Mouse (Mus musculus) megakaryocyte, embryonic 14.5 days (primary cell): ENCODE results near the gene Scn1b. TPM values are rescaled to one million over a fixed set of nuclear protein-coding genes. Genes with fewer than 3 reads are reported as not detected.
A peak's percentile ranks its signal among the peaks of the same experiment; 100 is the strongest.

Experiments
- H3K27me3 ChIP-seq: replicated peaks from 2 replicates; pipeline ENCODE3; 2012; ENCODE audit warnings: inconsistent platforms
- H3K36me3 ChIP-seq: replicated peaks from 2 replicates; pipeline ENCODE3; 2012; ENCODE audit warnings: low read length, inconsistent platforms, mixed read lengths
- H3K4me1 ChIP-seq: 2 replicates; pipeline ENCODE4 v1.6.1; 2012; ENCODE audit warnings: inconsistent platforms
- H3K4me3 ChIP-seq: replicated peaks from 2 replicates; pipeline ENCODE3; 2012; ENCODE audit warnings: moderate library complexity, mild to moderate bottlenecking, inconsistent platforms
- H3K9me3 ChIP-seq: 2 replicates; pipeline ENCODE4 v1.6.1; 2012; ENCODE audit warnings: inconsistent platforms
- FLI1 ChIP-seq: IDR thresholded peaks from 2 replicates; pipeline ENCODE4 v1.6.1; 2012; ENCODE audit warnings: low read length, inconsistent platforms, mixed read lengths
- GATA1 ChIP-seq: IDR thresholded peaks from 3 replicates; pipeline ENCODE4 v1.6.1; 2012; ENCODE audit warnings: mixed read lengths, low read length, inconsistent platforms, borderline replicate concordance
- polyA plus RNA-seq: library from polyadenylated mRNA; stranded (reverse); fragments of >175 nt; gene quantifications from 2 replicates; pipeline ENCODE4 v1.2.3, GENCODE M21; 2012; ENCODE audit warnings: low replicate concordance; ENCODE audit not compliant: insufficient read depth

Gene Scn1b
- polyA plus RNA-seq, 1 experiment = 28.4 TPM

DNA sequence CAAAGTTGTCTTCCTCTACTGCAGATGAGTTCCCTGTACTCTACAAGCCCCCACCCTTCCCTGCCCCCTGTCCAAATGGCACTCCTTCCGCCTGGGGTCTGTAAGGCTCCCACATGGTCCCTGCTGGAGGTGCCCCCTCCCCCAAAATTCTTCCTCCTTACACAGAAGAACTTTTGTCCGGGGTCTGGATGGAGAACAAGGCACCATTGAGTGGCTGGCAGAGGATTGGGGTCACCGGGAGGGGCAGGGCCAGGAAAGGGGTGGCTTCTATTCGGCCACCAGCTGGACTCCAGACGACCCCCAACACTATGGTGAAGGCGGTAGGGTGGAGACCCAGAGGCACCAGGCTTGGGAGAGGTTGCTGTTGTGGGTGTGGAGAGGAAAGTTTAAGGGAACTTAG is 49.3 kb downstream of the Scn1b start:
- no peak overlapping the region for H3K4me3 ChIP-seq
- peaks cover 9% of the 10 kb centered on the region for H3K9me3 ChIP-seq
- no peaks in the 10 kb centered on the region for H3K36me3 ChIP-seq
- no peaks in the 10 kb centered on the region for H3K4me1 ChIP-seq
- no peak for TF ChIP-seq GATA1
- no peak for TF ChIP-seq FLI1
- peaks cover 43% of the 10 kb centered on the region for H3K27me3 ChIP-seq

DNA sequence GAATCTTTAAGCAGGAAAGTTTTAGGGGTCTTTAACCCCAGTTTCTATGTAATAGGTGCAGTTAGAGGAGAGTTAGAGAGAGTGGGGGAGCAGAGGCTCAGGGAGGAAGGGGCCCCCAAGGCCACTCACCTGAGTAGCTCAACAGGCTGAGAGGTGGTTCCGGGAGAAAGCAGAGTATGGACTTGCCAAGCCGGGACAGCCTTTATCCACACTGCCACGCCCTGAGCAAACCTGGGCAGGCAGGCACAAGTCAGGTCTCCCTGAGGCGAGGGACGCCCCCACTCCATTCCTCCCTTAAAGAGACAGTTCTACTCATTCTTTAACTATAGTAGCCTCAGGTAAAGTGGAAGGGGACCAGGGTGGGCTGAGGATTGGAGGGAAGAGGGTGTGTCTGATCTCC is 50.3 kb downstream of the Scn1b start, which contains the start of gene Fxyd3:
Gene Fxyd3, minus strand, starts transcription at position 213 of the 400 bp plus-strand sequence.
- peaks cover 11% of the 10 kb centered on the region for H3K9me3 ChIP-seq
- peaks cover 51% of the 10 kb centered on the region for H3K27me3 ChIP-seq
- no peaks in the 10 kb centered on the region for H3K4me1 ChIP-seq
- TF ChIP-seq FLI1 (no peak), GATA1 (no peak)
- no peaks in the 10 kb centered on the region for H3K36me3 ChIP-seq
- no peak within 1 kb of the TSS for H3K4me3 ChIP-seq

GRCm38 (mm10) chr7:31074713-31075069 is 52.1 kb downstream of the Scn1b start:
- H3K36me3 ChIP-seq = no peaks in the 10 kb centered on the region
- TF ChIP-seq GATA1 = no peak
- TF ChIP-seq FLI1 = no peak
- H3K27me3 ChIP-seq = peaks cover 60% of the 10 kb centered on the region
- H3K9me3 ChIP-seq = peaks cover 6% of the 10 kb centered on the region
- H3K4me1 ChIP-seq = no peaks in the 10 kb centered on the region
- H3K4me3 ChIP-seq = no peak overlapping the region

- TF ChIP-seq GATA1 (no peak), FLI1 (no peak)
- H3K9me3 ChIP-seq = peaks cover 6% of the 10 kb centered on the region
- no peak overlapping the region for H3K4me3 ChIP-seq
- peaks cover 61% of the 10 kb centered on the region for H3K27me3 ChIP-seq
- H3K4me1 ChIP-seq = no peaks in the 10 kb centered on the region
- no peaks in the 10 kb centered on the region for H3K36me3 ChIP-seq
Observed at GRCm38 (mm10) chr7:31074061-31074712, 52.6 kb downstream of the Scn1b start.

DNA sequence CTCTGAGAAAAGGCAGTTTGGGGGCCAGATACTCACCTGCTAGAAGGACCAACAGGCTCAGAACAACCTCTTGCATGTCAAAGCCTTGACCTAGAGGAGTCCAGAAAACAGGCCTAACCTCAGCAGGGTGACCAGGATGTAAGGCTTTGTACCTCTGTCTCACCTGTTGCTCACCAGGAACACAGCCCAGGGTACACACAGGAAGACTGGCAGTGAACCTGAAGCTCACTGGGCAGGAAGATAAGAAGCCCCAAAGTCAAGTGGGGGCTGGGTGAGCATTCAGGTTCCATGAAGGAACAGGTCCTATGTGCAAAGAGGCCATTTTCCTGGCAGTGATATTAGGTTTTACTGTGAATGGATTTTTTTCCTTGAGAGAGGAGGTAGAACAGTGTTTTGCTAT is 53.3 kb downstream of the Scn1b start:
- Histone ChIP-seq H3K9me3 (peaks cover 6% of the 10 kb centered on the region), H3K4me3 (no peak overlapping the region), H3K36me3 (no peaks in the 10 kb centered on the region), H3K27me3 (peaks cover 66% of the 10 kb centered on the region), H3K4me1 (no peaks in the 10 kb centered on the region)
- TF ChIP-seq FLI1 (no peak), GATA1 (no peak)

DNA sequence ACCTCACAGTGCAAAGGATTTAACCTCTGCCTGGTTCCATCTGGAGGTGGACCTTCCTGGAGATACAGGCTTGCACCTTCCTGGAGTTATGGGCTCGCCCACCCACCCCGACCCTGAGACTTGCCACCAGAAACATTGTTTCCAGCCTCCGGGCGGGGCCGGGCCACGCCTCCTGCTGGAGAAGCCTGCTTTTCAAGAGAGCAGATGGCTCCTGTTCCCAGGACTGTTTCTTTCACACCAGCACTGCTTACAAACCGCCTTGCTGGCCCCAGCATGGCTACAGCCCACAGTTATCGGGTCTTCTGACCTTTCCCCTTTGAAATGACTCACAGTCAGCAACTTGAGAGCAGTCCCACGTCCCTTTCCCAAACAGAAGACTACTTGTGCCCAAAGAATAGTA is 54.5 kb downstream of the Scn1b start:
- Histone ChIP-seq H3K36me3 (no peaks in the 10 kb centered on the region), H3K9me3 (peaks cover 6% of the 10 kb centered on the region), H3K4me1 (peaks cover 4% of the 10 kb centered on the region; the same call in 1 of the 2 replicates), H3K27me3 (peaks cover 70% of the 10 kb centered on the region), H3K4me3 (no peak overlapping the region)
- TF ChIP-seq GATA1 (no peak), FLI1 (no peak)

GRCm38 (mm10) chr7:31070324-31070723 is 56.5 kb downstream of the Scn1b start:
- no peaks in the 10 kb centered on the region for H3K36me3 ChIP-seq
- peak overlapping the region; percentile 10 for H3K4me3 ChIP-seq
- peaks cover 6% of the 10 kb centered on the region for H3K9me3 ChIP-seq
- no peak for TF ChIP-seq GATA1
- TF ChIP-seq FLI1 = no peak
- peaks cover 70% of the 10 kb centered on the region for H3K27me3 ChIP-seq
- peaks cover 4% of the 10 kb centered on the region; the same call in 1 of the 2 replicates for H3K4me1 ChIP-seq

GRCm38 (mm10) chr7:31069491-31069890 is 57.3 kb downstream of the Scn1b start:
- peaks cover 4% of the 10 kb centered on the region; the same call in 1 of the 2 replicates for H3K4me1 ChIP-seq
- H3K27me3 ChIP-seq = peaks cover 77% of the 10 kb centered on the region
- H3K4me3 ChIP-seq = no peak overlapping the region
- no peak for TF ChIP-seq GATA1
- TF ChIP-seq FLI1 = no peak
- H3K9me3 ChIP-seq = peaks cover 6% of the 10 kb centered on the region
- no peaks in the 10 kb centered on the region for H3K36me3 ChIP-seq

DNA sequence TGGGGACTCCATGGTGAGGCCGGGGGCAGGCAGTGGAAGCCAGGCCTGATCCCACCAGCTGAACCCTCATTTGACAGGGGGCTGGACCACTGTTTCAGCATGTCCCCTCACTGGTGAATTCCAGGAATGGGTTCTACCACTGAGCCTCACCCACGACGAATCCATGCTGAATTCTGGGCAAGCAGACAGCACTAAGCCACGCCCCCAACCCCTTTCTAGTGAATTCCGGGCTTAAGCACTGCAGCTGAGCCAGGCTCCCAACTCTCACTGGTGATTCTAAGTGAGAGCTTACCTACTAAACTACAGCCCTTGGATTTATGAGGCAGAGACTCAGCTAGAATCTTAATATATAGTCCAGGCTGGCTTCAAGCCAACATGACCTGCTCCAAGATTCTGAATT is 59.0 kb downstream of the Scn1b start:
- Histone ChIP-seq H3K36me3 (no peaks in the 10 kb centered on the region), H3K4me1 (peaks cover 4% of the 10 kb centered on the region; the same call in 1 of the 2 replicates), H3K9me3 (peaks cover 6% of the 10 kb centered on the region), H3K27me3 (peaks cover 83% of the 10 kb centered on the region), H3K4me3 (no peak overlapping the region)
- no peak for TF ChIP-seq FLI1

Other genes with a start within 250 kb of the Scn1b start
- gene Cd22, start 246.7 kb downstream of the Scn1b start, polyA plus RNA-seq = 0.03 TPM in 1 of 2 replicates, not detected in the other
- gene Mag, start 212.1 kb downstream of the Scn1b start, polyA plus RNA-seq = 1.2 TPM in 1 of 2 replicates, not detected in the other
- not detected in 2 replicates for gene Hamp2, start 202.3 kb downstream of the Scn1b start, polyA plus RNA-seq
- gene Hamp, start 183.0 kb downstream of the Scn1b start, polyA plus RNA-seq = not detected in 2 replicates
- 122 and 127 TPM in 2 replicates for gene Usf2, start 170.2 kb downstream of the Scn1b start, polyA plus RNA-seq
- 2.1 TPM in 1 of 2 replicates, not detected in the other for gene Lsr, start 153.5 kb downstream of the Scn1b start, polyA plus RNA-seq
- not detected in 2 replicates for gene Fam187b, start 153.2 kb downstream of the Scn1b start, polyA plus RNA-seq
- 2,043 and 2,688 TPM in 2 replicates for gene Fxyd5, start 84.5 kb downstream of the Scn1b start, polyA plus RNA-seq
- 1.0 TPM in 1 of 2 replicates, not detected in the other for gene Fxyd7, start 75.5 kb downstream of the Scn1b start, polyA plus RNA-seq
- gene Fxyd1, start 69.8 kb downstream of the Scn1b start, polyA plus RNA-seq = not detected in 2 replicates
- 0.23 and 0.67 TPM in 2 replicates for gene Lgi4, start 67.7 kb downstream of the Scn1b start, polyA plus RNA-seq
- not detected in 2 replicates for gene Fxyd3, start 50.3 kb downstream of the Scn1b start, polyA plus RNA-seq
- gene Hpn, start 11.7 kb downstream of the Scn1b start, polyA plus RNA-seq = 1.8 TPM in 1 of 2 replicates, not detected in the other
- gene Gramd1a, start 28.9 kb upstream of the Scn1b start, polyA plus RNA-seq = 122 and 287 TPM in 2 replicates
- not detected in 2 replicates for gene Scgb2b2, start 163.5 kb upstream of the Scn1b start, polyA plus RNA-seq
- not detected in 2 replicates for gene Scgb1b2, start 164.8 kb upstream of the Scn1b start, polyA plus RNA-seq
- not detected in 2 replicates for gene Scgb2b3, start 235.1 kb upstream of the Scn1b start, polyA plus RNA-seq
- gene Scgb1b3, start 248.6 kb upstream of the Scn1b start, polyA plus RNA-seq = not detected in 2 replicates